8 mouse cellular contexts compared by ENCODE assay signal in genomic region chrX:73716109-73716661, GRCm38 (mm10). TPM values are rescaled to one million over a fixed set of nuclear protein-coding genes. Genes with fewer than 3 reads are reported as not detected.
DNase-seq lines count a peak whose midpoint lies in the region; ATAC-seq lines count a peak whose summit lies in the region.

Bcap31 (minus strand) TSS chrX:73716175.
Abcd1 (plus strand) TSS chrX:73716597.

- DNase-seq in MN1 (ENCODE audit: low spot score): peak; percentile 96
- peak; percentile 90 for DNase-seq in cerebellum, adult 9-10 months
- peak; percentile 78 to 86 for DNase-seq in frontal cortex, adult 2 months (ENCODE audit: extremely low spot score in 1 of 2, low spot score in 1 of 2)
- DNase-seq in hindbrain, embryonic 11.5 days (ENCODE audit: low spot score): peak; percentile 93
- peak; percentile 86 to 87 for DNase-seq in layer of hippocampus, postnatal 10 days (ENCODE audit: low spot score in 2 of 2)
- DNase-seq in lung, postnatal 10 days: peak; percentile 98
- peak; percentile 91 for DNase-seq in ovary, postnatal 36 days (ENCODE audit: low spot score)
- peak; percentile 96 for DNase-seq in thymus, postnatal 25 days

- H3K27ac ChIP-seq in hindbrain, embryonic 11.5 days (ENCODE audit: low read depth, low read length): peak within 1 kb of the TSS; percentile 51

- WGBS in hindbrain, embryonic 11.5 days: 16% methylated on average over 42 of the region's 45 CpGs

- no peaks in the 10 kb centered on the region for H3K27me3 ChIP-seq in hindbrain, embryonic 11.5 days (ENCODE audit: control insufficient read depth, insufficient read depth, low read length)

- H3K9me3 ChIP-seq in hindbrain, embryonic 11.5 days (ENCODE audit: control insufficient read depth, low read length): no peaks in the 10 kb centered on the region

- H3K36me3 ChIP-seq in hindbrain, embryonic 11.5 days (ENCODE audit: control insufficient read depth, insufficient read depth, low read length): no peaks in the 10 kb centered on the region

- peak within 1 kb of the TSS; percentile 58 for H3K4me2 ChIP-seq in hindbrain, embryonic 11.5 days (replicated peaks; ENCODE audit: low read depth, low read length)

- H3K4me1 ChIP-seq in hindbrain, embryonic 11.5 days (replicated peaks; ENCODE audit: control insufficient read depth, insufficient read depth, low read length): no peaks in the 10 kb centered on the region

- peak within 1 kb of the TSS; percentile 41 for H3K4me3 ChIP-seq in hindbrain, embryonic 11.5 days (ENCODE audit: low read depth, low read length)

- ATAC-seq in hindbrain, embryonic 11.5 days (ENCODE audit: low FRiP score): peak; percentile 96

- peak within 1 kb of the TSS; percentile 52; the same call in 1 of the 2 replicates for H3K9ac ChIP-seq in hindbrain, embryonic 11.5 days (ENCODE audit: low read depth, low read length)

RNA-seq across cellular contexts. Expression of gene Bcap31, which starts in this region (rescaled TPM):
- 77.3 and 81.6 TPM in 2 replicates for polyA plus RNA-seq in frontal cortex, adult 2 months (2012; rRNA removed)
- 146 and 155 TPM in 2 replicates for polyA plus RNA-seq in hindbrain, embryonic 11.5 days (2014; fragmentation: Nextera tagmentation; extraction: Ambion mirVana)
- 10 to 100 TPM; 69.5 to 71.1 TPM for total RNA-seq in layer of hippocampus, postnatal 10 days (2021)

RNA-seq across cellular contexts. Expression of gene Abcd1, which starts in this region (rescaled TPM):
- 15.8 and 17.6 TPM in 2 replicates for polyA plus RNA-seq in frontal cortex, adult 2 months (2012; rRNA removed)
- polyA plus RNA-seq in hindbrain, embryonic 11.5 days (2014; fragmentation: Nextera tagmentation; extraction: Ambion mirVana): 7.6 and 8.7 TPM in 2 replicates
- 10 to 100 TPM; 15.8 to 16.0 TPM for total RNA-seq in layer of hippocampus, postnatal 10 days (2021)

Comparison
In these comparisons a context has a peak if more than half of its experiments do, and no peak if none do; other contexts are left out.
1. Peak in every context shown above with its lines: DNase-seq, ATAC-seq, H3K4me3 ChIP-seq and H3K27ac ChIP-seq.